Mouse (Mus musculus) brown adipose tissue, adult 24 weeks (tissue): ENCODE results near the gene Trappc3. TPM values are rescaled to one million over a fixed set of nuclear protein-coding genes. Genes with fewer than 3 reads are reported as not detected.

Experiments
- H3K27ac ChIP-seq: fragments of 200-500 bp; replicated peaks from 2 replicates; pipeline ENCODE4 v1.5.1; 2012; ENCODE audit warnings: low read depth, mild to moderate bottlenecking, low read length
- H3K4me1 ChIP-seq: fragments of 200-500 bp; 2 replicates; pipeline ENCODE4 v1.6.1; 2012; ENCODE audit warnings: low read length, mixed read lengths; ENCODE audit not compliant: control insufficient read depth, insufficient read depth, insufficient read length
- H3K4me3 ChIP-seq: fragments of 200-500 bp; 2 replicates; pipeline ENCODE4 v1.5.1; 2012; ENCODE audit warnings: low read depth, mild to moderate bottlenecking, low read length, moderate library complexity; ENCODE audit not compliant: insufficient read depth
- polyA plus RNA-seq: library from polyadenylated mRNA; stranded (reverse); fragments of >200 nt; gene quantifications from 2 replicates; pipeline ENCODE4 v1.2.4, GENCODE M21; 2012; ENCODE audit not compliant: missing spikeins, insufficient read depth, insufficient read length

Gene Trappc3
- polyA plus RNA-seq, 1 experiment, result 73.3 TPM

DNA sequence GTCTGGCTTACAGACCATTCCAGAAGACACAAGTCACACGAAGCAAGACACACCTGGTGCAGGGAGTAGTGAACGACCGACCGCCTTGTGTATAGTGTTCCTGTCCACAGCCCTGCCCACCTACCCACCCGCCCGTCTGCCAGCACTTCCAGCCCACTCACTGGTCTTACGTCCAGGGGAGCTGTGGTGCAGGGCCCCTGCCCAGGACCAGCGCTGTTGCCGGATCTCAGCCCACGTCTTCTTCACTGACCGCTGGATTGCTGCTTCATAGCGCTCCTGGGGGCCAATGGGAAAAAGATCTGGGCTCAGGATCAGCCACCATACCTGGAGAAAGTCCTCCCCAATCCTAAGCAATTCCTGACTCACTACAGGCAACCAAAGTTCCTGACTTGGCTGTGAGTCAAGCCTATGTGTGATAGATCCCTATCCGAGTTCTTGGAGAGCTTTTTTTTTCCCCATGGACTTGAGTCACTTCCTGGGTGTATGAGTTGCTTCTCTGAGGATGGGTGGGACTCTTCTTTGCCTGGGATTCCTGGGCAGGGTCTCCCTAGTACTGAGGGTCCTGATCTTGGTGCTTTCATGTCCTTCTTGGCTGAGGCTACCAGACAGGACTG, 22.2 kb upstream of the Trappc3 start:
- Histone ChIP-seq H3K4me3 (no peak overlapping the region), H3K4me1 (peaks cover 6% of the 10 kb centered on the region), H3K27ac (no peak overlapping the region)

DNA sequence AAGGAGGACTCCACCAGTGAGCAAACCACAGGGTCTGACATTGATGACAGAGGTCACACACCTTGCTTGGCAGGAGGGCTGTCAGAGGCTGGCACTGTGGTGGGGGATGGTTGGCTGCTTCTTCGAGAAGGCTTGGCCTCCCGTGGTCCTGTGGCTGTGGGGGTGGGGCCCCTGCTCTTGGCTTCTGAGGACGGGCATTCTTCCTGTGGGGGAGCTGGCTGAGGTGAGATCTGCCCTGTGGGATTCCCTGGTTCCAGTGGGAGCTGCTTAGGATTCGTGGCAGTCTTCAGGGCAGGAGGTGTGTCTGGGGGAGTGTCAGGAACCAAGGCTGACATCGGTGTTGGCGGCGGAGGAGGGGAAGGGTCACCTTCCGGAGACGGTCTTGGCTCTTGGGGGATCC, 20.2 kb upstream of the Trappc3 start:
- no peak overlapping the region for H3K4me3 ChIP-seq

DNA sequence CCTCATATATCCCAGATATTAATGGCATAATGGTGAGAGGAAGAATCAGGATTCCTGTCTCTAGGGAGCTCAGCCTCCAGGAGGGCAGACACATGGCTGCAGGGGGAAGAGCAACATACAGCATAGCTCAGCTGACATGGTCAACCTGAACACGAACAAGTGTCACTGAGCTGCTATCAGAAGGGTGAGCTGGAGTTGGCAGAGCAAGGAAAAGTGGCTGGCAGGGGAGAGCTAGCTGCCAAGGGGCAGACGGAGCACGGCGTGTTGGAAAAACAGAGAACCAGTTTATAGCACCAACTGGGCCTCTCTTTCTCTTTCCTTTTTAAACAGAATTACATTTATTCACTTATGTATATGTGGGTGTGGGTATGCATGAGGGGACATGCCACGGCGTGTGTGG, 19.6 kb upstream of the Trappc3 start:
- peaks cover 14% of the 10 kb centered on the region for H3K4me1 ChIP-seq
- H3K4me3 ChIP-seq, result no peak overlapping the region
- H3K27ac ChIP-seq, result no peak overlapping the region

More for the DNA sequence above, 20.2 kb upstream of the Trappc3 start:
- Histone ChIP-seq H3K27ac (no peak overlapping the region), H3K4me1 (peaks cover 11% of the 10 kb centered on the region)

DNA sequence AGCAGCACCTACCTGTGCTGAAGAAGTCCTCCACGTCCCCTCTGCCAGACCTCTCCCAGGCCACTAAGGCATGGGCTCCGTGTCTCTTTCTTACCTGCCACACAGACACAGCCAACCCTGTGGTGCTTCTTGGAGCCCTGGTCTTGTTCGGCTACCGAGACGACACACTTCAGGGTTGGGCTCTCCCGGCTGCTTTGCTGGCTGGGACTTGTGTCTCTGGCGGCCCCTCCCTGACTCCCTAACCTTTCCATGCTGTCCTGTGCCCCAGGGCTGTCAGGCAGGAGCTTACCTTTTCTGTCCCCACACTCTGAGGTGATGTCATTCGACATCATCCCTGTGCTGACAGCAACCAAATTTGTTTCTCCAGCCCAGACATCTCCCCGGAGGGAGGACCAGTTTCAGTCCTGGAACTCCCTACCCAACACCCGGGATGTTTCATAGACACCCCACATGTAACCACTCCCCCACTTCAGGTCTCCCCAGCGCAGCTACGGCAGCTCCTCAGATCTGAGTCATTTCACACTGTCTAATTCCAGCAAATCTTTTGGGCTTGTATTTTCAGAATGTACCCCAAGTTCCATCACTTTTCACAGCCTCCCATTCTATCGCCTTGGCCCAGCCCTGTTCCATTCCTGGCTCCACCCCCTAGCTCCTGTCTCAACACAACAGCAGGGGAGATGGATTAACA, 15.8 kb upstream of the Trappc3 start:
- peaks cover 29% of the 10 kb centered on the region for H3K4me1 ChIP-seq
- no peak overlapping the region for H3K4me3 ChIP-seq
- no peak overlapping the region for H3K27ac ChIP-seq

DNA sequence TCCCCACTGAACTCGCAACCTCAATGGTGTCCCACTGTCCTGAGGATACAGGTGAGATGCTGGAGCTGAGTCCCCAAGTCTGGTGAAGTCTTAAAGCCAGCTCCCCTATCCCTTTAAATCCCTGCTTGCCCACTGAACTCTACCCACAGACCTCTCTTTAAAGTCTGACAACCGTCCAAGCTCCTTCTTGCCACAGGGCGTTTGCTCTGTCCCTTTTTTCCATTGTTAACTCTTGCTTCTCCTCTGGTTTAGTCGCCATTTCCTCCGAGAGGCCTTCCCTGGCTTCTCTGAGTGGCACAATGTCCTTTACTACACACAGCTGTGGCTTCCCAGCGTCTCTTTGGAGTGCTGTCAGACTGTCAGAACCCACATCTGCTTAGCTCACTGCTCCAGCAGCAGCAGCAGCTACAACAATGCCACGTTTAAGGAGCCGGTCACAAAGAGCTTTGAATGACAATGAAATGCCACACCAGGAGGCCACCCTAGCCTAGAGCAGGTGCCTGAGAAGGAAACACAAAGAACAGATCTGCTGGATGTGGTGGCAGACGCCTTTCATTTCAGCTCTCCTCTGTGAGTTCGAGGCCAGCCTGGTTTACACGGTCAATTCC, 13.8 kb upstream of the Trappc3 start:
- H3K4me3 ChIP-seq, result no peak overlapping the region
- H3K27ac ChIP-seq, result peak overlapping the region; percentile 36; the same call in 1 of the 2 replicates
- H3K4me1 ChIP-seq, result peaks cover 34% of the 10 kb centered on the region

DNA sequence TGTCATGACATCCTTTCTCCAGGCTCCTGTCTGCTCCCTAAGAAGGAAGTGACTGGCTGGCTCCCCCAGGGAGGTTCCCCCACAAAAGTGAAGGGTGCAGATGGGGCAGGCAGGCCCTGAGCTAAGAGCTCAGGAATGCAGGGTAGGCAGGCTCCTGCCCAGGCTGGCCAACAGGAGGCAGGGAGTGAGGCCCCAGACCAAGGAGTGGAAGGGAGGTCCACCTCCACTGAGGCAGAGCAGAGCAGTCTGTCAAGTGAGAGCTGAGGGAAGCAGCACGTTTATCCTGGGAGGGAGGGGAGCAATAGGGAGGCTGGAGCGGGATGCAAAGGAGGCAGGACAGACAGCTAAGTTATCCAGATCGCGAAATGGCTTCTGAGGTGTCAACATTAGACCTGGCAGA, 11.5 kb upstream of the Trappc3 start:
- Histone ChIP-seq H3K27ac (peak overlapping the region; percentile 76), H3K4me1 (peaks cover 43% of the 10 kb centered on the region)

DNA sequence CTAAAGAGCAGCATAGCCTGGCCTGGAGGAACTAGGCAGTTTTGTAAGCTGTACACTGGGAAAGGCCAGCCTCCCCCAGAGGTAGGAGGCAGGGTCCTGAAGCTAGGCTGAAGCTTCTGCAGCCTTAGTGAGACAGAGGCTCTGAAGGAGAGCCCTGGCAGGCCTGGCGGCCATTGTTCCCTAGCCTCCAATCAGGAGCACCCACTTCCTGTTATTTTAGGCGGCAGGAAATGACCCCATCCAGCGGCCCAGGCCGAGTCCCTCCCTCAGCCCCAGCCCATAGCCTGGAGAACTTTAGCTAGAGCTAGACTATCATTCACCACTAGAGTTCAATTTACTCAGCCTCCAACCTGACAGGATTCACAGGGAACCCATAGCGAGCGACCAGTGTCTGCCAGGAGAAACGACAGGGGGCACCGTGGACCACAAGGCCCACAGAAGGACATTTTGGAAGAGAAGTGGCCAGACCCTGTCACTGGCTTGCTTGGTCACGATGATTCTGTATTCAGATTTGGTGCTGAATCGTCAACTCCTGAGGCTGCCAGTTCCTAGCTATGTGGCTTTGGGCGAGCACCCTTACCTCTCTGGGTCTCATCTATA, 10.4 kb upstream of the Trappc3 start:
- Histone ChIP-seq H3K4me3 (peak overlapping the region; percentile 44), H3K27ac (peak overlapping the region; percentile 95), H3K4me1 (peaks cover 39% of the 10 kb centered on the region)

More for the DNA sequence above, 11.5 kb upstream of the Trappc3 start:
- H3K4me3 ChIP-seq, result no peak overlapping the region

DNA sequence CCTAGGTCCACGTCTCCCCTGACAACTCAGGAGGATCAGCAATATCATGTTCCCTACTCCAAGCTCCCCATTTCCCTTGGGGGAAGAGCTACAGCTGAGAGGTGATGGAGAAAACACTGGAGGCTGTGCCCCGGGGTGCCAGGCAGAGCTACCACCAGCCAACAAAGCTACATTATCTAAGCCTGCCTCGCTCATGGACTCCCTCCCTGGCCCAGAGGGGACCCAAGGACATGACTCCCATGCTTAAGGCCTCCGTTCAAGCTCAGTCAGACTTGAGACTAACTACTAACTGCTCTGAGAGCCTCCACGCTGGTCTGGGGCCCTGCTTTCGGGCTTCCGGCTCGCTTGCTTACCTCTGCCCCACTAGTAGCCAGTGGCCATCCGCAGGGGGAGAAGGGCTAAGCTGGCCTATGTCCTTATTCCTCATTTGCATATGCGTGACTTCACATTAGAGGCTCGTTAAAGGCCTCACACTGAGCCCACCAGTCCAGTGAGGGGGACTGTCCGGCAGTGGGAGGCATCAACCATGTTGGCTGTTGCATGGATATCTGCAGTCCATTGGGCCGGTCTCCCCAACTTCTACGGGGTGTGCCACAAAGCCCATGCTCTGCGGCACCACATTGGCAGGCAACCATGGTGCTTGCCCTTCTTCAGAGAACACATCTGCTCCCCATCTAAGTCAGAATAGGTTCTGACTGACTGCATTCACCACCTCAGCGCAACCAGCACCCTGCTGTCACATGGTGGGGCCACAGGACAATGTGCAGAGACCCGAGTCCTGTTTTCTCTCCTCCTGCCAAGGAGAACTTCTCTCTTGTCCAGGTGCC, 9.5 kb upstream of the Trappc3 start:
- H3K27ac ChIP-seq, result peak overlapping the region; percentile 95
- peak overlapping the region; percentile 44 for H3K4me3 ChIP-seq
- peaks cover 41% of the 10 kb centered on the region for H3K4me1 ChIP-seq

DNA sequence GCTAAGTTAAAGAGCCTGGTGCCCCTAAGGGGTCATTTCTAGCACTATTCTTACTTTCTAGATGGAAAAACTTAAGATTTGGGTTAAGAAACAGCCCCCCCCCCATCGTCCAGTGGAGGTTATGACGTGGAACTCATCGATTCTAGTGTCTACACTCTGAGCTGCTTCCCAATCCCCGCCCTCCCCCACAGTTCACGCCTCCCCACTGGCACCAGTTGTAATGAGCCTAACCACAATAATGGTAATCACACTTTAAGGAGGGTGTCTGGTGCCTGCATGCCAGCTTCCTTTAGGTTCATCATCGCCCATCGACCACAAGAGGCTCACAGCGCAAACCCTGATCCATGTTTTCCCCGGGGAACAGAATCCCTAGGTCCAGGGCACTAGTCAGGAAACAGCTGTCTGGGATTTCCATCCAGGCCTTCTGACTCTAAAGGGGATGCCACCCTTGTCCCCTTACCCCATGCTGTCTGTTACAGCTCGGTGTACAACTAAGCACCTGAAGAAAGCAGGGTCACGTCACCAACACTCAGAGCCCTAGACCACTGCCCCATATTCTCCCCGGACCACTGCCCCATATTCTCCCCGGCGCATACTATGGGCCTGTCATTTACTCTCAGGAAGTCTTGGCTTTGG, 8.4 kb upstream of the Trappc3 start:
- H3K4me3 ChIP-seq, result peak overlapping the region; percentile 79
- peaks cover 38% of the 10 kb centered on the region for H3K4me1 ChIP-seq
- peak overlapping the region; percentile 40; the same call in 1 of the 2 replicates for H3K27ac ChIP-seq

DNA sequence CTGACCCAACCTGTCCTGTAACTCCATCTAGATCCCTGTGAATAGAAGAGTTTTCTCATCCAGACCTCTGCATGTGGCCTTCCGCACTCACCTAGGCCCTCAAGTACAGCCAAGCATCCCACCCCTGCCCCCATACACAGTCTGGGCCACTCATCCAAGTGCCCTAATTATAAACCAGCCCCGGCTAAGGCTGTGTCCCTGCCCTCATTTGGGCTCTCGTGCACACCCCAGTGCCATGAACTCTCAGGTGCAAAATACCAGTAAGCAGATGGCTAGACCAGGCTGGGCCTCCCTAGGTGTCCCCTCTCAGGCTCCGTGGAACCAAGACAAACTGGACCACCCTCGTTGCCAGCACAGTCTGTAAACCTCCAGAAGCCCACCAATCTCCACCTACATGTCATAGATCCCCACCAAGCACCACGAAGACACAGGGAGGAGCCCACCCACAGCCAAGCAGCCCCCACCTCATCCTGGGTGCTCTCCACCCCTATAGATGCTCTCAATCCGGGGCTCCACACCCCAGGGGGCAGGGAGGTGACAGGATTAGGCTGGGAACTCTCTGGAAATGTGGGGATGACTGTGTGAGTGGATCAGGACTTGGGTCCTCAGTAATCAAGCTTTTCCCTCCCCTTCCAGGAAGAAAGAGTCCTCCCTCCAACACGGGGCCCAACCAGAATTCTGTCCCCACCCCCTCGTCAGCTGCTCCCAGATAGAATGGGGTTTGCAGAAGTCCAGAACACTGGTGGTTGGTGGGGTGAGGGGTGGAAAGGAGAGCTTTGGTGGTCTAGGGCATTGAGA, 7.6 kb upstream of the Trappc3 start:
- Histone ChIP-seq H3K4me1 (peaks cover 43% of the 10 kb centered on the region), H3K27ac (peak overlapping the region; percentile 54), H3K4me3 (peak overlapping the region; percentile 79)

DNA sequence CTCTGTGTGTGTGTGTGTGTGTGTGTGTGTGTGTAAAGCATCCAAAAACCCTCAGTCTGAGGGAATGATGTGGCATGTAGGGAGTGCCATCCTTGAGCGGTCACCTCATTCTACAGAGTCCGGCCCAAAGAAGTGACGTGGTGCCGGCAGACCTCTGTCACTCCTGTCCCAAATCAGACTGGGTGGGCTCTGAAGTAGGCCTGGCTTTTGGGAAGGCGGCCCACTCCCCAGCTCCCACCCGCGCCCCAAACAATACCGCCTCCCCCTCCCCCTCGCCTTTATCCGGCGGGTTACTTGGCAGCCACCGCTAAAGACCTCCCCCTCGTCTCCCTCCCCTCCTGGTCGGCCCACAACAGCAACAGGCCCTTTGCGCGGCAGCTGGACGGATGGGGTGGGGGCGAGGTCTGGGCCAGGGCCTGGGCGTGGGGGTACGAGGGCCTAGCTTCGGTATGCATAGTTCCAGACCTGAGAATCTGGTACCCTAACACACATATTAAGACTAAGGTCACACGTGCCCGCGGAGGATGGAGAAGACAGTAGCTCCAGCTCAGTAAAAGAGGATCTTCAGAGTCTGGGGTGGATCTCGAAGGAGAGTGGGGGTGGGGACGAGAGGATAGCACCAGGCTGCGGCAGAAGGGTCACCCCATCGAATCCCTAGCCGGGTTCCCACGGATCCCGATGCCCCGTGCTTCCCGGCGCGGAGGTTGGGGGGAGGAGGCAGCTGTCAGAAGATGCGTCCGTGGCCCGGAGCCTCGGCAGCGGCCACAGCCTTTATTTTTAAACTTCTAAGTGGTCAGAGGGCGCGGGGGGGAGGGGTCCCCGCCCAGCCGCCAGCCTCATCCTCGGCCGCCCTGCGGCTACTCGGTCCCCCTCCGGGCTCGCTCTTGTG, 6.8 kb upstream of the Trappc3 start:
- Histone ChIP-seq H3K4me3 (peak overlapping the region; percentile 79), H3K4me1 (peaks cover 44% of the 10 kb centered on the region), H3K27ac (peak overlapping the region; percentile 67)

DNA sequence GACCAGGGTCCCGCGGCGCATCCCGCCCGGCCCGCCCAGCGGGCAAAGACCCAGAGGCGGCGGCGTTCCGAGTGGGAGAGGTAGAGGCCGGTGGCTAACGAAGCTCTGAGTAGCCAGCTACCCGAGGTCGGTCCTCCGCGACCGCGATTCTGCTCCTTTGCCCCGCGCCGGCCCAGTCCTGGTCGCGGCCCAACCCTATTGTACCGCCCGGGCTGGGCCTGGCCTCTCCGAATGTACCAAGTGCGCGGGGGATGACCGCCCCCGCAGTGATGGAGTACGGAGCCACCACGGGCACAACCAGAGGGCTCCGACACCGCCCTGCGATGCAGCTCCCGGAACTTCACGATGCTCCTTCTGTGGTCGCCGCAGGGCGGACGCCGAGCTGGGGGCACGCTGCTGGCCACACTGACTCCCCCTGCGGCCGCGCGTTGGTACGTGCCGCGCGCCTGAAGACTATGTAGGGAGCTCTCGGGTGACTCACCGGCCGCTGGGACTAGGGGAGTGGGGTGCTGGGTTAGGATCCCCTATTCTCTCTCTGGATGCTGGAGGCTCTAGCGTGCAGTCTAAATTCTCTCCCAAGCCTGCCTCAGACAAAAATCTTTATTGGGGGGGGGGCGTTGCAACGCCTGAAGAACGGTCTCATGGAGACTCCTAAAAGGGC, 5.9 kb upstream of the Trappc3 start, which contains the start of gene Map7d1:
Gene Map7d1, minus strand, starts transcription at position 213 of the 661 bp plus-strand sequence.
- peak within 1 kb of the TSS; percentile 79 for H3K4me3 ChIP-seq
- peaks cover 44% of the 10 kb centered on the region for H3K4me1 ChIP-seq
- peak within 1 kb of the TSS; percentile 91 for H3K27ac ChIP-seq
